Mouse (Mus musculus) lung, adult 2 months (tissue): ENCODE data around the gene Gcgr.

Source experiments
- CTCF ChIP-seq: fragments of 200-500 bp; IDR thresholded peaks from 2 replicates; pipeline ENCODE4 v1.5.1; 2011; ENCODE audit warnings: mild to moderate bottlenecking, low read length, control low read depth; ENCODE audit not compliant: insufficient read depth
- POLR2A ChIP-seq: fragments of 200-500 bp; IDR thresholded peaks from 2 replicates; pipeline ENCODE4 v1.6.1; 2011; ENCODE audit warnings: low read depth, mild to moderate bottlenecking, control low read depth, low read length, borderline replicate concordance; ENCODE audit errors: extremely low read depth

DNA sequence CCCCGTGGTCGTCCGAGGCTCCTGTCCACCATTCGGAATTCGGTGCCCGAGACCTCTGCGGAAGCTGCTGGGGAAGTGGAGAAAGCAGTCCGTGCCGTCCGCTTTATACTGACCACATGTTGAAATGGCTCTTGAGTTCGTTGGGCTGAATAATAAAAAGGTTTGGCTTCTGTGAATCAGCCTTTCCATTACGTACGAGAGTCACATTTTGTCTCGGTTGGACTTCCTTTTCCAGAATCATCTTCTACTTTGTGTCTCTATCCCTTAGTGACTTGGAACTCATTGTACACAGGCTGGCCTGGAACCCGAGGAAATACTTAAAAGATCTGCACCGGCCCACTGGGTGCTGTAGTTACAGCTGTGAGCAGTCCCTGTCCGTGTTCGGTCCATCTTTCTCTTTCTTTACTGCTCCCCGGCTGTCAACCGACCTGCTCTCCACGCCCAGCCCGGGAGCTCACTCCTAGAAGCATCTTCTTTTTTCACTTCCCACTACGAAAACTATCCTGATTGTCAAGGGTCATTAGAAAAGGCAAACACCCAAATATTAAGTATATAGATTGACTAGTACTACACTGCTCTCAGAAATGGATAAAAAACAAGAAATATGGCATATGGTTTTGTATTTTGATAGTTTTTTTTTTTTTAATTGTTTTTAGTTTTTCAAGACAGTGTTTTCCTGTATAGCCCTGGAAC is 43.2 kb downstream of the Gcgr start:
- TF ChIP-seq POLR2A (no peak), CTCF (no peak)
